Mouse (Mus musculus) frontal cortex, postnatal 10 days (tissue): ENCODE results near the gene Ccni.
A peak's percentile ranks its signal among the peaks of the same experiment; 100 is the strongest.

Experiments used
- DNase-seq, 2 experiments: peaks; one replicate each; pipeline ENCODE4 v3.0.0; 2022; ENCODE audit warnings: low spot score in 2 of 2, mixed read lengths in 1 of 2

Gene Ccni

GRCm38 (mm10) chr5:93198232-93198631 lies 8.1 kb downstream of the Ccni start:
- no peak for DNase-seq

- DNase-seq: no peak
Observed at GRCm38 (mm10) chr5:93190428-93190827, 15.9 kb downstream of the Ccni start.

- no peak for DNase-seq
Observed at GRCm38 (mm10) chr5:93189607-93190006, 16.7 kb downstream of the Ccni start.

GRCm38 (mm10) chr5:93184548-93184947 lies 21.7 kb downstream of the Ccni start:
- DNase-seq: no peak

GRCm38 (mm10) chr5:93183311-93183710 lies 23.0 kb downstream of the Ccni start:
- DNase-seq: no peak

GRCm38 (mm10) chr5:93180252-93180651 lies 26.0 kb downstream of the Ccni start:
- DNase-seq: no peak

- DNase-seq: no peak
Observed at GRCm38 (mm10) chr5:93178616-93179015, 27.7 kb downstream of the Ccni start.

- no peak for DNase-seq
Observed at GRCm38 (mm10) chr5:93174675-93175074, 31.6 kb downstream of the Ccni start.

GRCm38 (mm10) chr5:93172536-93172935 lies 33.8 kb downstream of the Ccni start:
- DNase-seq: no peak

GRCm38 (mm10) chr5:93171420-93171819 lies 34.9 kb downstream of the Ccni start:
- DNase-seq: no peak

- DNase-seq: no peak
Observed at GRCm38 (mm10) chr5:93168654-93169053, 37.6 kb downstream of the Ccni start.

GRCm38 (mm10) chr5:93167919-93168516 lies 38.3 kb downstream of the Ccni start:
- no peak for DNase-seq

- DNase-seq: peak in 1 of 2 experiments; percentile 38
Observed at GRCm38 (mm10) chr5:93163541-93163940, 42.8 kb downstream of the Ccni start.

- DNase-seq: no peak
Observed at GRCm38 (mm10) chr5:93154401-93154800, 51.9 kb downstream of the Ccni start.

GRCm38 (mm10) chr5:93152451-93152850 lies 53.8 kb downstream of the Ccni start:
- DNase-seq: no peak

- no peak for DNase-seq
Observed at GRCm38 (mm10) chr5:93151985-93152384, 54.3 kb downstream of the Ccni start.

- no peak for DNase-seq
Observed at GRCm38 (mm10) chr5:93149969-93150777, 56.1 kb downstream of the Ccni start.

GRCm38 (mm10) chr5:93145504-93145903 lies 60.8 kb downstream of the Ccni start:
- no peak for DNase-seq

- DNase-seq: no peak
Observed at GRCm38 (mm10) chr5:93144874-93145273, 61.4 kb downstream of the Ccni start.

- no peak for DNase-seq
Observed at GRCm38 (mm10) chr5:93143360-93144091, 62.8 kb downstream of the Ccni start.

GRCm38 (mm10) chr5:93140747-93141146 lies 65.5 kb downstream of the Ccni start:
- DNase-seq: no peak

- no peak for DNase-seq
Observed at GRCm38 (mm10) chr5:93139350-93139749, 66.9 kb downstream of the Ccni start.
